In the genomic region with DNA sequence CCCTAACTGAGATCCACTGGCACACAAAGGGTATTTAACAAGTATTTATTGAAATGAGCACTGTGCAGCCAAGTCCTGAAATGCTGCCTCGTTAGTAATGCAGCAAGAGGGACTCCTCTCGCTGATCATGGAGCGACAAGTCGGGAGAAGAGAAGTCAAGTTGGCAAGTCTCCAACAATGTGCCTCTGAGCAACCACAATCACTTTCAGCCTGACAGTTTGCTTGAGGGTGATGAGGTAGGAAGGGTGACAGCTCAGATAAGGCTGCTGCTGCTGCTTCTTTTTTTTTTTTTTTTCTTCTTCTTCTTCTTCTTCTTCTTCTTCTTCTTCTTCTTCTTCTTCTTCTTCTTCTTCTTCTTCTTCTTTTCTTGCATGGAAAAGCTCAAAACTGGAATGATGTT, we compare ENCODE assay signal across 16 mouse cellular contexts. TPM values are rescaled to one million over a fixed set of nuclear protein-coding genes. Genes with fewer than 3 reads are reported as not detected.
DNase-seq lines count a peak whose midpoint lies in the region; ATAC-seq lines count a peak whose summit lies in the region.
"Had no signal": no experiment of that assay in that cellular context is flagged by ENCODE, and none has a peak within 500 bp of the region (broad histone marks: within the 10 kb centered on the region; RNA-seq: fewer than 3 reads in every experiment).

No protein-coding gene starts in this region.

- ATAC-seq in CD4-positive, CD25-positive, alpha-beta regulatory T cell, adult 4 months, result no peak
- peak; percentile 61 for ATAC-seq in liver, embryonic 11.5 days (replicated peaks; ENCODE audit: low FRiP score)
- ATAC-seq in kidney, embryonic 15.5 days (replicated peaks; ENCODE audit: low FRiP score), result no peak
- no peak for ATAC-seq in hindbrain, embryonic 16.5 days
- ATAC-seq: intestine, embryonic 15.5 days had no signal

- H3K9me3 ChIP-seq in liver, embryonic 11.5 days (ENCODE audit: control insufficient read depth, low read length), result no peaks in the 10 kb centered on the region
- H3K9me3 ChIP-seq in kidney, embryonic 15.5 days (replicated peaks), result no peaks in the 10 kb centered on the region
- no peaks in the 10 kb centered on the region for H3K9me3 ChIP-seq in hindbrain, embryonic 16.5 days (ENCODE audit: control insufficient read depth, low read length)
- H3K9me3 ChIP-seq: heart, embryonic 13.5 days; intestine, embryonic 15.5 days; limb, embryonic 13.5 days had no signal

- no peak overlapping the region for H3K9ac ChIP-seq in liver, embryonic 11.5 days (ENCODE audit: low read depth, low read length)
- no peak overlapping the region for H3K9ac ChIP-seq in kidney, embryonic 15.5 days
- H3K9ac ChIP-seq in hindbrain, embryonic 16.5 days (ENCODE audit: low read depth, low read length), result no peak overlapping the region
- H3K9ac ChIP-seq: heart, embryonic 13.5 days; intestine, embryonic 15.5 days; limb, embryonic 13.5 days had no signal

- no peaks in the 10 kb centered on the region for H3K27me3 ChIP-seq in liver, embryonic 11.5 days (replicated peaks; ENCODE audit: control insufficient read depth, insufficient read depth, low read length)
- peaks cover 16% of the 10 kb centered on the region for H3K27me3 ChIP-seq in kidney, embryonic 15.5 days
- H3K27me3 ChIP-seq in hindbrain, embryonic 16.5 days (replicated peaks; ENCODE audit: control insufficient read depth, insufficient read depth, low read length), result no peaks in the 10 kb centered on the region
- H3K27me3 ChIP-seq: intestine, embryonic 15.5 days; limb, embryonic 13.5 days had no signal

- H3K36me3 ChIP-seq in liver, embryonic 11.5 days (ENCODE audit: control insufficient read depth, insufficient read depth, low read length), result no peaks in the 10 kb centered on the region
- no peaks in the 10 kb centered on the region for H3K36me3 ChIP-seq in kidney, embryonic 15.5 days
- no peaks in the 10 kb centered on the region for H3K36me3 ChIP-seq in hindbrain, embryonic 16.5 days (ENCODE audit: control insufficient read depth, insufficient read depth, low read length)
- H3K36me3 ChIP-seq: heart, embryonic 13.5 days; intestine, embryonic 15.5 days; limb, embryonic 13.5 days had no signal

- peak; percentile 10 for DNase-seq in CD4-positive, CD25-positive, alpha-beta regulatory T cell, adult 2 months (ENCODE audit: low read depth, low spot score)
- DNase-seq in lung, postnatal 10 days, result peak; percentile 14
- DNase-seq in lung, postnatal 36 days, result no peak
- peak; percentile 32 for DNase-seq in liver, embryonic 11.5 days (ENCODE audit: low spot score)
- DNase-seq in adrenal gland, postnatal 14 days, result no peak
- DNase-seq: cerebellum, adult 9-10 months; heart, postnatal 4 days; retina, postnatal 1 day; thymus, adult 2 months had no signal

- whole genome bisulfite sequencing in liver, embryonic 11.5 days, result 39% methylated on average over 4 of the region's 4 CpGs
- WGBS in kidney, embryonic 15.5 days, result 46% methylated on average over 4 of the region's 4 CpGs
- WGBS in hindbrain, embryonic 16.5 days, result 43% methylated on average over 4 of the region's 4 CpGs

- H3K4me3 ChIP-seq in liver, embryonic 11.5 days (ENCODE audit: low read depth, low read length), result no peak overlapping the region
- H3K4me3 ChIP-seq in kidney, embryonic 15.5 days (replicated peaks), result no peak overlapping the region
- no peak overlapping the region for H3K4me3 ChIP-seq in hindbrain, embryonic 16.5 days (ENCODE audit: low read length)
- H3K4me3 ChIP-seq: heart, embryonic 13.5 days; intestine, embryonic 15.5 days; limb, embryonic 13.5 days had no signal

- peak overlapping the region; percentile 42; the same call in 1 of the 2 replicates for H3K4me2 ChIP-seq in liver, embryonic 11.5 days
- no peak overlapping the region for H3K4me2 ChIP-seq in kidney, embryonic 15.5 days
- H3K4me2 ChIP-seq in hindbrain, embryonic 16.5 days (ENCODE audit: low read length), result no peak overlapping the region
- H3K4me2 ChIP-seq: heart, embryonic 13.5 days; intestine, embryonic 15.5 days; limb, embryonic 13.5 days had no signal

- no peaks in the 10 kb centered on the region for H3K4me1 ChIP-seq in liver, embryonic 11.5 days (replicated peaks; ENCODE audit: control insufficient read depth, insufficient read depth, low read length)
- H3K4me1 ChIP-seq in kidney, embryonic 15.5 days, result no peaks in the 10 kb centered on the region
- H3K4me1 ChIP-seq in hindbrain, embryonic 16.5 days (ENCODE audit: control insufficient read depth, insufficient read depth, low read depth, low read length), result no peaks in the 10 kb centered on the region
- H3K4me1 ChIP-seq: heart, embryonic 13.5 days; intestine, embryonic 15.5 days; limb, embryonic 13.5 days had no signal

- H3K27ac ChIP-seq in liver, embryonic 11.5 days (ENCODE audit: low read depth, low read length), result no peak overlapping the region
- H3K27ac ChIP-seq in kidney, embryonic 15.5 days, result no peak overlapping the region
- no peak overlapping the region for H3K27ac ChIP-seq in hindbrain, embryonic 16.5 days (ENCODE audit: low read depth, low read length)
- H3K27ac ChIP-seq: heart, embryonic 13.5 days; intestine, embryonic 15.5 days; limb, embryonic 13.5 days had no signal

RNA-seq across cellular contexts. Expression of a gene that starts 25.0 kb away (rescaled TPM):
- polyA plus RNA-seq in CD4-positive, CD25-positive, alpha-beta regulatory T cell, adult 4 months (2017; shearing (Covaris generic)), result not detected
- 33.6 and 34.5 TPM in 2 replicates for polyA plus RNA-seq in liver, embryonic 11.5 days (2014; fragmentation: Nextera tagmentation; extraction: Ambion mirVana)
- 20.0 and 21.4 TPM in 2 replicates for polyA plus RNA-seq in kidney, embryonic 15.5 days (2015; fragmentation: Nextera tagmentation; extraction: Ambion mirVana)
- 2.7 and 72.8 TPM in 2 replicates for total RNA-seq in adrenal gland, postnatal 14 days (2021)
- 1.3 and 2.2 TPM in 2 replicates for polyA plus RNA-seq in hindbrain, embryonic 16.5 days (2015; fragmentation: Nextera tagmentation; extraction: Ambion mirVana)
- total RNA-seq: heart, postnatal 4 days; monocyte, adult 5-6 weeks had no signal
- polyA plus RNA-seq: limb, embryonic 13.5 days had no signal

RNA-seq across cellular contexts. Expression of a gene that starts 52.2 kb away (rescaled TPM):
- polyA plus RNA-seq in CD4-positive, CD25-positive, alpha-beta regulatory T cell, adult 4 months (2017; shearing (Covaris generic)), result under 1 TPM; 0.11 to 0.37 TPM
- 0.51 and 0.59 TPM in 2 replicates for polyA plus RNA-seq in liver, embryonic 11.5 days (2014; fragmentation: Nextera tagmentation; extraction: Ambion mirVana)
- 4.8 and 5.3 TPM in 2 replicates for polyA plus RNA-seq in kidney, embryonic 15.5 days (2015; fragmentation: Nextera tagmentation; extraction: Ambion mirVana)
- 10.6 and 15.0 TPM in 2 replicates for total RNA-seq in adrenal gland, postnatal 14 days (2021)
- 88.0 and 92.3 TPM in 2 replicates for polyA plus RNA-seq in hindbrain, embryonic 16.5 days (2015; fragmentation: Nextera tagmentation; extraction: Ambion mirVana)
- total RNA-seq: monocyte, adult 5-6 weeks had no signal

Comparison
In these comparisons a context has a peak if more than half of its experiments do, and no peak if none do; other contexts are left out.
1. DNase-seq: peak in CD4-positive, CD25-positive, alpha-beta regulatory T cell, adult 2 months (single experiment), lung, postnatal 10 days (single experiment) and liver, embryonic 11.5 days (single experiment); none in lung, postnatal 36 days (single experiment) and adrenal gland, postnatal 14 days (single experiment).
2. RNA of a gene that starts 52.2 kb away (polyA plus RNA-seq): 88.0 to 92.3 TPM in hindbrain, embryonic 16.5 days; 4.8 to 5.3 TPM in kidney, embryonic 15.5 days, 0.51 to 0.59 TPM in liver, embryonic 11.5 days and 0.11 to 0.37 TPM in CD4-positive, CD25-positive, alpha-beta regulatory T cell, adult 4 months; every median in the first group is over 10 times any median in the second.